Mouse (Mus musculus): ENCODE measurements around the gene S1pr3. TPM values are rescaled to one million over a fixed set of nuclear protein-coding genes. Genes with fewer than 3 reads are reported as not detected.

Gene S1pr3
- total RNA-seq, 2 experiments from 2014 or later: 18.0 to 18.4 TPM

DNA sequence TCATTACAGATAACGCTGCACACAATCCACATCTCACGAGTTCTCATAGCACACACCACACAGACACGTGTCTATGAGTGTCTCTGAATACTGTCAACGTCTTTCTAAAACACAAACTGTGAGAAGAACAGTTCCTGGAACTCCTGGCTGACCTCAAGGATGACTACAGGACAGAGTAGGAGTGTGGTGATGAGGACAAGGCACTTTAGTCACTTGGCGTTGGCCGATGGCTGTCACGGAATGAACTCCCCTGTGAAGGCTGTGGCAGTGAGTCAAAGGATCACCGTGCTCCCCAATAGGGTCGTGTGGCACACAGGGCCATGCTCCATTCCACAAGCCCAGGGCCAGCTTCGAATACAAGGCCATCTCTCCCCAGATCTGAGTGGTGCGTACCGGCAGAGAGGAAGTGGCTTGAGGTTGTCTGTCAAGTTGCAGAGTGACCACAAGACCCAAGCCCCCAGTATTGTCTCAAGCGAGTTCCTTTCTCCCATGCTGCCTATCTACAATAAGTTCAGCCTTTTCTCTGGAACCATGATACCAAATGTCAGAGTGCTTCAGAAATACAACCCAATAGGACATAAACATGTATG, 2.6 kb upstream of the S1pr3 start:
- no peak for DNase-seq

DNA sequence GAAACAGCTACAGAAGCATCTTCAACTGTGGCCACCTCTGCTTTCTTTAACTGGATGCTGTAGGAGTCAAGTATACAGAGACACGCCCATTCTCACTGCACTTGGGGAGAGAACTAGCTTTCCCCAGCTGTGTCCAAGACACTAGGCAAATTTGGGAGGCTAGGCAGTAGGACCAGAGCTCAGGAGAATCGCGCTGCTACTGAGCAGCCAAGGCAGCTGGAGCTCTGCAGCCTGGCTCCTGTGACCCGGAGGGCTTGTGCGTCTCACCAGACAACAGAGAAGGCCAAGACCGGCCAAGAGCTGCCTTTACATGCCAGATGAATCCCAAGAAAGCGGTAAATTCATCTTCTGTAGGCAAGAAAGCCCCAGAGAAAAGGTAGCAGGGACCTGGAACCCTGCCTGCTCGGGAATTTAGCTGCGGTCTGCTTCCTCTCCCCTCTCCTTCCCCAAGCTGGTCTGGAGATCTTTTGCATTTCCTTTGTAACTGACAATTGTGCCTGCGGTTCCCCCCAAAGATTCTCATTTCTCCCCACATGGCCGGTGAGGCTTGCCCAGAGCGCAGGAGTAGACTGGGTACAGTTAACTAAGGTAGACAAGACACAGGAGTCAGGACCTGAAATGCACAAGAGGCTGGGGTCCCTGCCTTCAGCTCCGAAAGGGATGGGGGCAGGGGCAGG, 760 bp upstream of the S1pr3 start:
- DNase-seq: no peak

DNA sequence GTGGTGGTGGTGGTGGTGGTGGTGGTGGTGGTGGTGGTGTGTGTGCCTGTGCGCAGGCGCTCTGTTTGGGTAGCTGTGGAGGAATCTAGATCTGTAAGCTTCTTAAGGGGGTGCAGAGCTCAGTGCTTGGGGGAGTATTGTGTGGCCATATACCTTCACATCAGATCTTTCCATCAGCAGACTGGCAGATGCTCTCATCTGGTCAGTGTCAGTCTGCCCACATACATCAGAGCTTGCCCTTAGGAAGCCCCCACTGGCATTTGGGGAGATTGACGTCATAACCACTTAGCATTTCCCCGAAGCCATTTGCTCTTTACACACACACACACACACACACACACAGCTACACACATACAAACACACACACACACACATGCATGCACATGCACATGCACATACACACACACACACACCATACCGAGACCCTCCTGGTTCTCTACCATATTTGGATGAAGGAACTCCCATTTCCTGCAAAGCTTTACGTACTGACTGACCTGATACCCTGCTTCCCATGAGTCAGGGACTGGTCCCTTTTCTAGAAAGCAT, 1.6 kb downstream of the S1pr3 start:
- no peak for DNase-seq

DNA sequence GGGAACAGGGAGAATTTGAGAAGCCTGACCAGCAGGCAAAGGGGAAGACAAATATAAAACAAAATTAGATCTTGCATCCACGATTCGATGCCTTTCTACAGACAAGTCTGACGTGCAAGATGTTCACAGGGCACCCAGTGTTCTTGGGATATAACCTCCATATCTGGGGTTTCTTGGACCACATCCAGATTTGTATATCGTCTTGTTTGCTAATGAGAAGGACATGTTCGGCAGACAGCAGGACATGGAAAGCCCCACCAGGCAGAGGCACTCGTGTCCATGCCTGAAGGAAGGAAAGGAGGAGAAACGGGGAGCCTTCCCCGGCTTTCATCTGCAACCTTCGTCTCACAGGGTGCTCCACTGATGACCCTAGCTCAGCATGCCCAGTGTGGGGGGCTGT, 2.8 kb downstream of the S1pr3 start:
- no peak for DNase-seq

DNA sequence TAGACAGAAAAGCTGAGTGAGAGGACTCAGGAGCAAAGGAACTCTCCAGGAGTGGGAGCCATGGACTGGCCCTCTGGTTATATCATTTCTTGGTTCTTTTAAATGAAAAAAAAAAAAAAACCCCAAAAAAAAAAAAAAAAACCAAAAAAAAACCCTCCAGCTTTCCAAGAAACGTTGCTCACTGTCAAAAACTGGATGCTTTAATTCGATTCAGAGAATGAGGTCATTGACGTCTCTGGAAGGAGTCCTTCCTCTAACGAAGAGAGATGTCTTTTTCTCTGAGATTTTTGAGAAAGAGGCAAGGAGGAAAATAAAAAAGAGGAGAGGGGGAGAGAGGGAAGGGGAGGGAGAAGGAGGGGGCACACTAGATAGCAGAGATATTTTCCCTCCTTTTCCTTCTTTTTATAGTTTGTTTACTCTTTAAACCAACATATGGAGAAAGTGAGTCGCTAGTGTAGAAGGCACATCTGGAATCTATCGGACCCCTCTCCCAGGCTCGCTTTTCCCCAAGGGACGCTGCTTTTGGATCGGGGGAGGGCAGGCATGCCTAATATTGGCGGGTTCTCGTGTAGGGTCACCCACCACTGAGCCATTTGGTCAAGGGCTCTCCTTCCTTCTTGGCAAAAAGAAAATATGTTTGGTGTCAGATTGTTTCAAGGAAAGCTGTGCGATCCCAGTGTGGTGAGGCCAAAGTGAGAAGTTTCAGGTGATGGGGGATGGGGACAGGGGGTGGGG, 3.4 kb downstream of the S1pr3 start:
- DNase-seq: no peak

DNA sequence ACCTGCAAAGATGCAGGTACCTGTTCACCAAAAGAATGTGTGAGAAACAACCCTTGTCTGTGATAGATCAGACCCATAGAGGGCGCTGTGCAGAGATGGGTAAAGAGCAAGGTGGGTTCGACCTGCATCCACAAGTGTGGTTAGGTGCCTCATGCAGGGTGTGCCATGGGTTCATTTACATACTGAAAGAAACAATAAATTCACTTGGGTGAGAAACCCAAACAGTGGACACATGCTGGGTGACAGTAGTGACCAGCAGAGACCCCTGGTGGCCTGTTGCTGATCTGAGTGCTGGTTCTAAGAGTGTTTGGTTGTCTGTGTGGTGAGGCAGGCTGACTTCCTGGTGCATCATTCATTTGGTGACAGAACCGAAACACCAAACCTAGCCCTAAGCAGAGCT, 5.0 kb downstream of the S1pr3 start:
- peak in 1 of 2 experiments; percentile 51 for DNase-seq

DNA sequence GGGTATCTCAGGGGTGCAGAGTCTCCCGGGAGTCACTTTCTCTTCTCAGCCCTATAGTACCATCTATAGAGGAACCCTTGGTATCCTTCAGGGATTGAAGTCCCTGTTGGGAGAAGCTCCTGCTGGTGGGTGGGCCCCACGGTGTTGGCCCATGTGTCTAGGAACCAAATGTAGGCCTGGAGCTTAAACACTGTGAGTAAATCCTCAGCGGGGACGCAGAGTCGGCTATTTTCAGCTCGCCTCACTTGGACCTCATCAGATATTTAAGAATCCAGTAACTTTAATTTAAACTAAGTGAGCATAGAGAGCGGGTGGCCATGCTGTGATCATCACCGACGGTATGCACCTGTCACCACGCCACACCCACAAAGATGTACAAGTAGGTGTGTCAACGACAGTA, 8.3 kb downstream of the S1pr3 start:
- DNase-seq: no peak

DNA sequence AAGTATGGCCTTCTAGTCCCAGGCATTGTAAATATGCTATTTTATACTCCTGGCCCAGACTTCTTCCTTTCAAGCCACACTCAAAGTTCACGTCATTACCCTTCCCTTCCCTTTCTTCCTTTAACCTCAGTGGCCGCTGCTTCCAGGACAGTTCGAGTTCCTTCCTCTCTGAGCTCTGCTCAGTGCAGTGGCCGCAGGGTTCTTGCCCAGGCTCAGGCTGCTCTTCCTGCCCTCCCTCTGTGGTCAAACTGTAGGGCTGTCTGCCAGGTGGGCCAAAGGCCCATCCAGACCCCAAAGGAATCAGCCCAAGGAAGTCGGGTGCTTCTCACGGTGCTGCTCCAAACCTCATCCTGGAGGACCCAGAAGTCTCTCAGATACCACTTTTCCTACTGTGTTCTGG, 9.4 kb downstream of the S1pr3 start:
- DNase-seq: peak in 1 of 2 experiments; percentile 41

DNA sequence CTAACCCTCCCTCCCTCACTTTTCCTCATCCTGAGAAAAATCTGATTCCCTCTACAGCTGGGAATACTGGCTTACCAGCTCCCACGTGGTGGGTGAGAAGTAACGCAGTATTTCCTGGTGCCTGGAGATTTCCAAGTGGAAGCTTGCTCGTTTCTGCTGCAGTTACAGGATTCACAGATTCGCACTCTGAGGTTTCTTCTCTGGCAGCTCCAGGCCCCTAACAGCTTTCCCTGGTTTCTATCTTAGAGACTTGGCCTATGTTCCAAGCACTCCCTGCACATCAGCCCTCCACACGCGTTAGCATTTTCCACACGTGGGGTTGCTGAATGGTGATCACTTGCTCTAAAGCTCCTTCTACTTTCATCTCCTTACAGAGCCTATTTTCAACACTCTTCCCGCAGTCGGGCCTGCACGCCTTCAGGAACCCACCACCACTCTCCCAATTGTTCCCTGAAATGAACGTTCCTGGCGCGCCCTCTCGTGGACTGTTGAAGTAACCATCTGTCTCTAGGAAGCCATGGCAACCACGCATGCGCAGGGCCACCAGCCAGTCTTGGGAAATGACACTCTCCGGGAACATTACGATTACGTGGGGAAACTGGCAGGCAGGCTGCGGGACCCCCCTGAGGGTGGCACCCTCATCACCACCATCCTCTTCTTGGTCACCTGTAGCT, 10.0 kb downstream of the S1pr3 start:
- peak; percentile 94 to 95 for DNase-seq

DNA sequence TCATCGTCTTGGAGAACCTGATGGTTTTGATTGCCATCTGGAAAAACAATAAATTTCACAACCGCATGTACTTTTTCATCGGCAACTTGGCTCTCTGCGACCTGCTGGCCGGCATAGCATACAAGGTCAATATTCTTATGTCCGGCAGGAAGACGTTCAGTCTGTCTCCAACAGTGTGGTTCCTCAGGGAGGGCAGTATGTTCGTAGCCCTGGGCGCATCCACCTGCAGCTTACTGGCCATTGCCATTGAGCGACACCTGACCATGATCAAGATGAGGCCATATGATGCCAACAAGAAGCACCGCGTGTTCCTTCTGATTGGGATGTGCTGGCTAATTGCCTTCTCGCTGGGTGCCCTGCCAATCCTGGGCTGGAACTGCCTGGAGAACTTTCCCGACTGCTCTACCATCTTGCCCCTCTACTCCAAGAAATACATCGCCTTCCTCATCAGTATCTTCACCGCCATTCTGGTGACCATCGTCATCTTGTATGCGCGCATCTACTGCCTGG, 10.6 kb downstream of the S1pr3 start:
- DNase-seq: no peak

DNA sequence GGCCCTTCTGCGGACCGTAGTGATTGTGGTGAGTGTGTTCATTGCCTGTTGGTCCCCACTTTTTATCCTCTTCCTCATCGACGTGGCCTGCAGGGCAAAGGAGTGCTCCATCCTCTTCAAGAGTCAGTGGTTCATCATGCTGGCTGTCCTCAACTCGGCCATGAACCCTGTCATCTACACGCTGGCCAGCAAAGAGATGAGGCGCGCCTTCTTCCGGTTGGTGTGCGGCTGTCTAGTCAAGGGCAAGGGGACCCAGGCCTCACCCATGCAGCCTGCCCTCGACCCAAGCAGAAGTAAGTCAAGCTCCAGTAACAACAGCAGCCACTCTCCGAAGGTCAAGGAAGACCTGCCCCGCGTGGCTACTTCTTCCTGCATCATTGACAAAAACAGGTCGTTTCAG, 11.1 kb downstream of the S1pr3 start:
- DNase-seq: no peak

DNA sequence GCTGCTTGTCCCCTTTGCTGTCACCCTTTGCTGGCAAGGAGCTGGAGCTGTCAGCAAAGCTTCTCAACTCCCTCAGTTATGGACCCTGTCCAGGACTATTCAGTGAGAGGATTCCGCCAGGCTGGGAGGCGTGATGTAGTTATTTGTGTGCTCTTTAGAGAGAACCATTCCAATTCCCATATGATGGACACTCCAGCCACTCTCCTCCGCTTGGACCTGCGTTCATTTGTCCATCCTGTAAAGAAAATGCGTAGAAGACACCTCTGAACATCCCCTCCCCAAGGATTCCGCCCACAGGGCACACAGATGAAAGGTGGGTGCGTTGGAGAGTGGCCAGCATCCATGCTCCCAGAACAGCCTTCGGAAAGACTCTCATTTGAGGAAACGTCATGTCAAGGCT, 12.4 kb downstream of the S1pr3 start:
- no peak for DNase-seq

DNA sequence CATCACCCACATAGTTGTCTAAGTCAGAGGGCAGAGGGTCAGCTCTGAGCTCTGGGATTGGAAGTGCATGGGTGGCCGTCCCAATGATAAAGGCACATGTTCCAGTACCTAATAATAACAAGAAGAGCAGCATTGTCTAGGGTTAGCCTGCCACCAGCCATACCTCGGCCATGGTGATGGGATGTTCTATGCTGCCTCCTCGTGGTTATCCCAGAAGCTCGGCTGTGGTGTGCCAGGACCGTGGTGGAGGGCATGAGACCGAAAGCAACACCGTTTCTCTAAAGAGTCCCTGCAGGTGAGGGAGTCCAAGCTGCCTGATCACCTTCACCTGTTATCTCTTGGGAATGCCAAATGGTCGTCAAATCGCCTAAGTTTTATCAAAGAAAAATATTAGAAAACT, 15.2 kb downstream of the S1pr3 start:
- DNase-seq: no peak

DNA sequence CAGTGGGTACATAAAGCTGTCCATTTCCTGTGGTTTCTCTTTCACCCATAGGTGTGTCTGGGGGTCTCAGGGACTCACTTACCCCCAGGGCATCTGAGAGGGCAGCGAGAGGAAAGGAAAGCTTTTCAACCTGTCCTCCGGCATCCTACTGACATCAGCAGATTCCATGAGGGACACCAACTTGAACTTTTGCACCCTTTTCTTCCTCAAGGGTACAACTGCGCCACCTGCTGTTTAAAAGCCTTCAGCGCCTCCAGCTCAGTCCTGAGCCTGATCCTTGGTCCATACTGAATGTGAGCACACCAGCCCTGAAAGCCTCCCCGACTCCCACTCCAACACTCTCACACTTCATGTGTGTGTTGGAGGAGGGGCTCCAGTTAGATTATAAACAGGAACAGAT, 16.2 kb downstream of the S1pr3 start:
- peak; percentile 79 to 85 for DNase-seq

DNA sequence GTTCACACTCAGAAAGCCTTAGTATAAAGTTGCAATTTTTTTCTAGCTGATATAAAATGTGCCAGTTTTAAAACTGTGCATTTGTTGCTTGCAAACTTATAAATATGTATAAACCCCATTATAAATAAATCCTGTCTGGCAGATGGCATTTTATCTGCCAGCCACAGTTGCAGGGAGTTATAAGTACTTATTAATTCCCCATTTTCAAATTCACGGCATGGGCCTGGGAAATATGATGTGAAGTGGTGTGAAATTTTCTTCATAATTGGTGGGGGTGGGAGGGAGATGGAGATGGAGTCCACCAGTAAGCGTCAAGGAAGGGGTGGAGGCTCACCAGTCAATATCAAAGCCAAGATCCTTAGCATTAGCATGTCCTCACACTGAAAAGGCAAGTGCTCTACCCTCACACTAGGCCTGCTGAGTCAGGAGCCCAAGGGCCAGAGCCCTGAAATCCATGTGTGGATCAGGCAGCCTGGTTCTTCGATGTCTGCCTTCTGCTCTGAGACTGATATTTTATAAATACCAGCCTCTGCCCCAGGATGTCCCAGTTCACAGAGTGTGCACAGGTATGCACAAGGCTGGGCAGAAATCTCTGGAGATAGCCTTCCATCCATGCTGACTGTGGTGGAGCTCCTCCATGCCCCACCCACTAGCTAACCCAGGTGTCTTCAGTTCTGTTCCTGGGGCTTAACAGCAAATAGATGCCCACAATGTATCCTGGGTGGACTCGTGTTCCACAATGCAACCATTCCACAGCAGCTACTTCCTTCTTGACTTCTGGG, 17.4 kb downstream of the S1pr3 start:
- no peak for DNase-seq

DNA sequence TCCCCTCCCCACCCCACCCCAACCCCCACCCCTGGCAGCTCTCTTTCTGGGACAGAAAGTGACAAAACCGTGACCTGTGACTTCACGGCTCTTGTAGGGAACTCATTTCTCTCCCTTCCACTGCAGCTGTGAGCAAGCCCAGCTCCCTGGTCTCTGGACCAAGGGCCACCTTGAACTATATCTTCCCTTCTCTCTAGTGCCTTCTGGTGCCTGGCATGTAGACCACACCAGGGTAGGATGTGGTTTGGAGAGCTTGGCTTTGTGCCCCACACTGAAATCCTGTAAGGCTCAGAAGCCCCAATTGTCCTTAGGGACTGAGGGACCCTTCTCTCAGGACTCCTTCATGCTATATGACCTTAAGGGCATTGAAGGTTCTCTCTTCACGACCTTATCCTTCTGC, 24.9 kb downstream of the S1pr3 start:
- DNase-seq: no peak

DNA sequence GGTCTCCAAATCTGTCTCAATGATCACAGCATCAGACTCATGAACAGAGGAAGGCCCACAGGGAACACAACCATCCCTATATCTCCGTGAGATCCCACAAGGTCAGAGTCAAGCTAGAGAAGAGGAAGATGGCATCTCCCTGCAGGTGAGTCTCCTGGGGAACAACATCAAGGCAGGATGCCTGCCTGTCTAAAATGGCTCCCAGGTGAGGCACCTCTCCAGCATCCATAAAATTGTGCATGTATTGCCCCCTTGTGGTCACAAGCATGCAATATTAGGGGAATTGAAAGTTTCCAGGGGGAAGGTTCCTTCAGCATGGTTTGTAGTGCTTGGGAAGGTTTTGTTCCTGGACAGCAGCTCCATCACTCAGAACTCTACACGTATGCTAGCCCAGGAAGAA, 26.0 kb downstream of the S1pr3 start:
- peak in 1 of 2 experiments; percentile 25 for DNase-seq

DNA sequence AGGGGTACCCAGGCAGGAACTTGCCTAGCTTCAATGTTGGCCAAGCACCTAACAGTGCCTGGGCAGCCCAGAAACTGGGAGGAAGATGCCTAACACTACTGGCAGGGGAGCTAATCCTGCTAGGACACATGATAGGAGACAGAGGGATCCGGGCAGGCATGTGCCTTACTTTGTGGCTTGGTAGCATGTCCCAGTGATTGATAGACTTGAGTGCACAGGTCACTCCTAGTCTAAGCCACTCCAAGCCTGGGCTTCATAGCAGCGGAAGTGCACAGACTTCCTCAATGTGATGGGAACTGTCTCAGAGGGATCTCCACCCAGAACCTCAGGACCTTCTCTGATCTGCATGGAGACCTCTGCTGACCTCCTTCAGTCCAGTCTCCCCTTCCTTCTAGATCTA, 26.7 kb downstream of the S1pr3 start:
- peak in 1 of 2 experiments; percentile 26 for DNase-seq

DNA sequence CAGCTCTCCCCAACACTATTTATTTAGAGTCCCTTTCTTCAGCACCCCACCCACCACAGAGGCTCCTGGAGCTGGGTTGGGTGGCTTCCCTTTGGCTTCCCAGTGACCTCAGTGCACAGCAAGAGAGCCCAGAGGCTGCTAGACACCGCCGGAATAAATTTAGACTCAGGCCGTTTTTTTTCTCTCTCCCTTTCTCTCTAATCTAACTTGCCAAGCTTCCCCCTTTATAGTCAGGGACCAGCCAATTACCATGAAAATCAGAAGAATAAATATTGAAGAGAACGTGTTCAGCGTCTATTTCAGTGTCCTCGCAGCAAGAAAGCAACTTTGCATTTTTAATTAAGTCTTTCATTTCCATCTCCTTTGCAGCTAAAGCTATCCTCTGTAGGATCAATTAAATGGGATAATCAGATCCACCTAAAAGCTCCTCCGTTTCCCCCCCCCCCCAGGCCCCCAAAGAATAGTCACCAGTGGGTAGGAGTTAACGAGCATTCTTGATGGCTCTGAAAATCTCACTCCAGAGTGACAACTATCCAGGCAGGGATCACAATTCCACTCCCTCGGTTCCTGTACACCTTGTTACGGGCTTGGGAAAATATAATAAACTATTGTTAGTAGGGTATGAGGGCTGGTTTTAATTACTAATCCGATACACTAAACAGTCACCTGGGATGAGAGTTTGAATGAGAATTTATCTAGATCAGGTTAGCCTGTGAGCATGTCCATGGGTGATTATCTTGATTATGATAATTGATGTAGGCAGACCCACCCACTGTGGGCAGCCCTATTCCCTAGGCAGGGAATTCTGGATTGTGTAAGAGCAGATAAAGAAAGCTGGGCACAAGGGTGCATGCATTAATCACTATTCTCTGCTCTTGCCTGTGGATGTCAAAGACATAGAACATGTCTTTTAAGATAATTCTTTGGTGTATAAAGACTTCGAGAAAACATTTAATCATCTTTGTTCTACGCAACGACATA, 29.0 kb downstream of the S1pr3 start:
- DNase-seq: no peak

DNA sequence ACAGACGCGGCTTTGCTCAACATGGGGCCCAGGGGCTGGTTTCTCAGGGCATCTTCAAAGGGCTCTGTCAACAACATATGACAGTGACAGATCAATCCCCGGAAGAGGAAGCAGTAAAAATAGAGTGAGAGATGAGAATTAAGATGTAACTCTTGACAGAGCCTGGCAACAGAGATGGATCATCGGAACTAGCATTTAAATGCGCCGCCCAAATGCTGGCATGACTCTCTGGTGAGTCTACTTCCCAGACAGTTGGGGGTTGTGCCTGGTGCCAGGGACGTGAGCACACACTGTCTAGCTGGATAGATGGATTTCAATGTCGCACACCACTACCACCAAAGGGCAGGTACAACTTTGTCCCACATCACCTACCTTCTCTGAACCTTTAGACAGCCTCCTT, 34.5 kb downstream of the S1pr3 start:
- no peak for DNase-seq
